Mouse (Mus musculus) limb, embryonic 14.5 days (tissue): ENCODE measurements around the gene Vmn1r32. TPM values are rescaled to one million over a fixed set of nuclear protein-coding genes. Genes with fewer than 3 reads are reported as not detected.

Experiments used
- ATAC-seq: fragments of 200-750 bp; cut with Nextera tagmentation; 2 replicates; pipeline ENCODE4 v1.8.0; 2017; ENCODE audit warnings: low read depth, moderate number of reproducible peaks, moderate TSS enrichment; ENCODE audit not compliant: low FRiP score
- DNase-seq: peaks from one replicate; pipeline ENCODE4 v3.0.0-alpha.2; 2015; ENCODE audit warnings: low spot score
- H3K27ac ChIP-seq: fragments of 300-500 bp; sonication (generic); replicated peaks from 2 replicates; pipeline ENCODE4 v1.5.1; 2014; ENCODE audit warnings: low read depth, mild to moderate bottlenecking, low read length, moderate library complexity, mixed read lengths
- H3K27me3 ChIP-seq: fragments of 300-500 bp; sonication (generic); 2 replicates; pipeline ENCODE4 v1.6.1; 2014; ENCODE audit warnings: low read length, mixed read lengths; ENCODE audit not compliant: control insufficient read depth, insufficient read depth
- H3K36me3 ChIP-seq: fragments of 300-500 bp; sonication (generic); 2 replicates; pipeline ENCODE4 v1.6.1; 2014; ENCODE audit warnings: mild to moderate bottlenecking, low read length, moderate library complexity, mixed read lengths; ENCODE audit not compliant: control insufficient read depth, insufficient read depth
- H3K4me1 ChIP-seq: fragments of 300-500 bp; sonication (generic); 2 replicates; pipeline ENCODE4 v1.6.1; 2014; ENCODE audit warnings: antibody characterized with exemption, low read length, mixed read lengths; ENCODE audit not compliant: control insufficient read depth, insufficient read depth
- H3K4me2 ChIP-seq: fragments of 300-500 bp; sonication (generic); replicated peaks from 2 replicates; pipeline ENCODE4 v1.6.1; 2014; ENCODE audit warnings: low read depth, mild to moderate bottlenecking, low read length, moderate library complexity; ENCODE audit not compliant: severe bottlenecking
- H3K4me3 ChIP-seq: fragments of 300-500 bp; sonication (generic); replicated peaks from 2 replicates; pipeline ENCODE4 v1.5.1; 2014; ENCODE audit warnings: low read length
- H3K9ac ChIP-seq: fragments of 300-500 bp; sonication (generic); 2 replicates; pipeline ENCODE4 v1.6.1; 2014; ENCODE audit warnings: mild to moderate bottlenecking, low read depth, low read length, moderate library complexity; ENCODE audit not compliant: severe bottlenecking
- H3K9me3 ChIP-seq: fragments of 300-500 bp; sonication (generic); 2 replicates; pipeline ENCODE4 v1.6.1; 2016; ENCODE audit warnings: low read length; ENCODE audit not compliant: control insufficient read depth
- POLR2A ChIP-seq: fragments of 200-500 bp; IDR thresholded peaks from 2 replicates; pipeline ENCODE4 v1.8.0; 2012; ENCODE audit warnings: inconsistent platforms, mild to moderate bottlenecking, moderate library complexity, borderline replicate concordance; ENCODE audit not compliant: insufficient read depth, insufficient read length; ENCODE audit errors: extremely low read depth
- WGBS: fragments of 180-500 bp; shearing (Covaris S2); extraction: QIAGEN DNeasy Blood & Tissue Kit; methylation state at CpG from one replicate; pipeline ENCODE4 v1.1.7; 2014; 5-methylcytosine and 5-hydroxymethylcytosine counted together
- polyA plus RNA-seq, 2 experiments: library from polyadenylated mRNA; depleted of rRNA in 1 of 2; stranded (reverse) in 1 of 2; unstranded in 1 of 2; fragments of >200 nt; fragmentation: Nextera tagmentation in 1 of 2; extraction: Ambion mirVana in 1 of 2; gene quantifications; 2 replicates each; pipeline versions ENCODE4 v1.2.1 to v1.2.3; 2012 to 2014

Gene Vmn1r32
- polyA plus RNA-seq (2012; rRNA removed) (0.03 TPM in 1 of 2 replicates, not detected in the other), polyA plus RNA-seq (2014; fragmentation: Nextera tagmentation; extraction: Ambion mirVana) (0.07 TPM in 2 replicates)

DNA sequence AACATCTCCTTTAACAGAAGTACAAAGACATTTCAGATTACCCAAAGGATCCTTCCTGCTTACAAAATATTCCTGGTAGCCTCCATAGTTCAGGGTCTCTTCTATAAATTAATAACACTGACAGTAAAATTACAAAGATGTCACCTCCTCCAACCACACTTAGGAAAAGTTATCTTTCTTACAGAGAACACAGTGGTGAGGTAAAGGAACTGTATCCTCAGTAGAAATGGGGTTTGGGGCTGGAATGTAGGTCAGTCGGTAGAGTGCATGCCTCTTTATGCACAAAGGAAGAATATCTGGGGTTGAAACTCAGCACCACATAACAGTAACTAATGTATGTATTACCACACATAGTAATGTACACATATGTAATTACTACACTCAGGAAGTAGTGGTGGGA, at the start of gene Vmn1r32:
Gene Vmn1r32, minus strand, starts transcription at position 101 of the 400 bp plus-strand sequence.
- no peaks in the 10 kb centered on the region for H3K36me3 ChIP-seq
- 81% methylated on average over 1 of the region's 1 CpGs for WGBS
- no peaks in the 10 kb centered on the region for H3K27me3 ChIP-seq
- no peak within 1 kb of the TSS for H3K4me2 ChIP-seq
- ATAC-seq (no peak), DNase-seq (no peak)
- H3K9me3 ChIP-seq: no peaks in the 10 kb centered on the region
- no peak within 1 kb of the TSS for H3K4me3 ChIP-seq
- H3K27ac ChIP-seq: no peak within 1 kb of the TSS
- no peak within 1 kb of the TSS for H3K9ac ChIP-seq
- H3K4me1 ChIP-seq: no peaks in the 10 kb centered on the region
- no peak for TF ChIP-seq POLR2A

DNA sequence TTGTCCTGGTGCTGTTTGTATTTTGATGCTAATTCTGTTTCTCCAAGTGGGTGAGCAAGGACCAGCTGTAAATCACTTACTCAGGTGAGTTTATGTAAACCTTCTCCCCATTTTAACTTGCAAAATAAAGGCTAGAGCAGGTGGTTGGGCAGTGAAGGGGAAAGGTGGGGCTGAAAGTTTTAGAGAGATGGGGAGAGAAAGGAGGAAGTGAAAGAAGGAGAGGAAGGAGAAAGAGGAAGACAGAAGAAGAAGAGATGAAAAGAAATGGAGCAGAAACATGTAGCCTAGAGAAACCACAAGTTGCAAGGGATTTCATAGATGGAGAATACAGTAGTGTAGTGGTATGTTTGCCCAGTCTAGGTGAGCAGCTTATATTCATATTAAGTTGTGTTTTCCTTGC, 35.9 kb upstream of the Vmn1r32 start:
- H3K27ac ChIP-seq: no peak overlapping the region
- TF ChIP-seq POLR2A: no peak
- ATAC-seq (no peak), DNase-seq (no peak)
- H3K4me2 ChIP-seq: no peak overlapping the region
- H3K4me3 ChIP-seq: no peak overlapping the region
- H3K4me1 ChIP-seq: no peaks in the 10 kb centered on the region
- H3K36me3 ChIP-seq: no peaks in the 10 kb centered on the region
- no peaks in the 10 kb centered on the region for H3K27me3 ChIP-seq
- no peaks in the 10 kb centered on the region for H3K9me3 ChIP-seq
- no peak overlapping the region for H3K9ac ChIP-seq

DNA sequence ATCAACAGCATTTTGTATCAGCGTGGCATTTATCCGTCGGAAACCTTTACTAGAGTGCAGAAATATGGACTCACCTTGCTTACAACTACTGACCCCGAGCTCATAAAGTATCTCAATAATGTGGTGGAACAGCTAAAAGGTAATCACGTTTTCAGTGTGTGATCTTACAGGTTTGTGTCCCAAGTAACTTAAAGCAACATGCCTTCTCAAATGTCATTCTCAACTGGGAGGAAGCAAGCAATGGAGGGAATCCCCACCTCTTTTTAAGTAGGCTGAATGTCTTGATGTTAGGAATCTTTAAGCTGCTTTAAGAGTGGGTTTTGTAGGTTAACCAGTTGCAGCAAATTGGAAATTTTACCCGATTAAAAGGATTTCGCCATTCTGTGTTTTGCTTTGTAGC, 23.9 kb downstream of the Vmn1r32 start:
- Histone ChIP-seq H3K9ac (peak overlapping the region; percentile 73), H3K4me2 (peak overlapping the region; percentile 72), H3K9me3 (no peaks in the 10 kb centered on the region), H3K27ac (peak overlapping the region; percentile 77; the same call in 1 of the 2 replicates), H3K27me3 (no peaks in the 10 kb centered on the region), H3K4me1 (peaks cover 13% of the 10 kb centered on the region), H3K4me3 (peak overlapping the region; percentile 74), H3K36me3 (peaks cover 16% of the 10 kb centered on the region)
- TF ChIP-seq POLR2A: no peak
- 12% methylated on average over 7 of the region's 7 CpGs for WGBS
- ATAC-seq (no peak), DNase-seq (no peak)

DNA sequence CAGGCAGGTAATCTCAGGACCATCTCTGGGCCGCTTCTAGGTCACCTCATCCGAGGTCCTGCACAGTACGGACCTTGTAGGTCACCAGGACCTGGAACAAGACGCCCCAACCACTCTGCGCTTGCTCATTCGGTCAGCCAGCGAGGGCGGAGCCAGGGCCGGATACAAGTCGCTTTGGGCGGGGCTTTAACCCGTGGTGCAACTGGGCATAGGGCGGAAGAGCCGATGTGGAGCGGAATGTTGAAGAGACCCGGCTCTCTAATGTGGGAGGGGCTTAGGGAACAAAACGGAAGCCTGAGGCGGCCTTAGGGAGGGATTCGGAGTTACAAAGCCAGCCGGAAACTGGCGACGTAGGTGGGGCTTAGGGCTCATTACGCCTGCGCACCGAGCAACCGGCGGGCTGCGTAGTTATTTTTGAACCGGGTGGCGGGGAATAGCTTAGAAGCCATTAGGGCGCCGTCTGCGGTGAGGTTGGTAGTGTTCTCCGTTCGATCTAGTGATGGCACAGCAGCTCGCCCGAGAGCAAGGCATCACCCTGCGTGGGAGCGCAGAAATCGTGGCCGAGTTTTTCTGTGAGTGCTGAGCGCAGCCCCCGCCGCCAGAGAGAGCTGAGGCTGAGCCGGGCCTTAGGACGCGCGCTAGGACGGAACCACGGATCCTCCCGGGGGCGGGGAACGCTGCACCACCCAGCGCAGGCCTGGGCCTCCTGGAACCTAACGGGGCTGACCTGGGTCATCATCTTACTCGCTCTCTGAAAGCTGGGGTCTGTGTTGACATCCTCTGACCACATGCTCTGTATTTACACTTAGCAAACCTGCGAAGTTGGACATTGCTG, 24.7 kb downstream of the Vmn1r32 start, which contains the start of gene Mad2l1:
Gene Mad2l1, plus strand, starts transcription at position 363 of the 835 bp plus-strand sequence.
- Histone ChIP-seq H3K9ac (peak within 1 kb of the TSS; percentile 73), H3K36me3 (peaks cover 12% of the 10 kb centered on the region), H3K27ac (peak within 1 kb of the TSS; percentile 77), H3K9me3 (no peaks in the 10 kb centered on the region), H3K27me3 (no peaks in the 10 kb centered on the region), H3K4me3 (peak within 1 kb of the TSS; percentile 74), H3K4me2 (peak within 1 kb of the TSS; percentile 72), H3K4me1 (peaks cover 13% of the 10 kb centered on the region)
- peak; percentile 99 for DNase-seq
- peak; percentile 79; the same call in 1 of the 2 replicates for TF ChIP-seq POLR2A
- peak; percentile 99 for ATAC-seq
- under 1% methylated on average over 57 of the region's 57 CpGs for WGBS

DNA sequence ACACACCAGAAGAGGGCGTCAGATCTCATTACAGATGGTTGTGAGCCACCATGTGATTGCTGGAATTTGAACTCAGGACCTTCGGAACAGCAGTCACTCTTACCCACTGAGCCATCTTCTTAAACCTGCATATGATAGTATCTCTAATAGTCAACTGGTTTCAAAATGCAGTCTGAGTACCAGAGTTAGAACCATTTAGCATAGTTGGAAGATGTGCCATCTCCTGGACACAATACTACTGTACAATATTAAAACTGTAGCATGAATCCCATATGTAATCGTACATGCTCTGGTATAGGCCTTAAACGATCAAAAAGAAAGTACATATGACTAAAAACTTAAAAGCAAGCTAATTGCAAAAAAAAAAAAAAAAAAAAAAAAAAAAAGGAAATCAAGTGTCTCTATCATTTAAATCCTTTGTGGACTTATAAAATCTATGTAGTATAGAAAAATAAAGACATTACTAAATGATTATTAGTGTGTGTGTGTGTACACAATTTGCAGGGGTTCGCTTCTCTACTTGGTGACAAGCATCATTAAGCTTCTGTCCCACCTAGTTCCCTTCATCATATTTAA, 25.4 kb downstream of the Vmn1r32 start:
- DNase-seq: no peak
- Histone ChIP-seq H3K27ac (peak overlapping the region; percentile 76), H3K4me2 (peak overlapping the region; percentile 72), H3K9me3 (no peaks in the 10 kb centered on the region), H3K27me3 (no peaks in the 10 kb centered on the region), H3K4me1 (peaks cover 13% of the 10 kb centered on the region), H3K4me3 (peak overlapping the region; percentile 74), H3K9ac (peak overlapping the region; percentile 59), H3K36me3 (peaks cover 6% of the 10 kb centered on the region)
- 74% methylated on average over 5 of the region's 5 CpGs for WGBS
- no peak; the same call in 1 of the 2 replicates for ATAC-seq
- no peak for TF ChIP-seq POLR2A
